Mouse (Mus musculus) midbrain, embryonic 10.5 days (tissue): ENCODE results near the gene Ikbke. TPM values are rescaled to one million over a fixed set of nuclear protein-coding genes. Genes with fewer than 3 reads are reported as not detected.
A peak's percentile ranks its signal among the peaks of the same experiment; 100 is the strongest.

Experiments
- DNase-seq: peaks from one replicate; pipeline ENCODE4 v3.0.0-alpha.2; 2017; ENCODE audit warnings: low spot score
- H3K27ac ChIP-seq: fragments of 300-500 bp; sonication (generic); replicated peaks from 2 replicates; pipeline ENCODE4 v1.5.1; 2016; ENCODE audit warnings: mild to moderate bottlenecking
- H3K27me3 ChIP-seq: fragments of 300-500 bp; sonication (generic); 2 replicates; pipeline ENCODE4 v1.6.1; 2016; ENCODE audit warnings: low read depth, mild to moderate bottlenecking; ENCODE audit not compliant: poor library complexity, severe bottlenecking
- H3K36me3 ChIP-seq: fragments of 300-500 bp; sonication (generic); 2 replicates; pipeline ENCODE4 v1.6.1; 2016; ENCODE audit warnings: mild to moderate bottlenecking, moderate library complexity
- H3K4me1 ChIP-seq: fragments of 300-500 bp; sonication (generic); 2 replicates; pipeline ENCODE4 v1.6.1; 2016
- H3K4me3 ChIP-seq: fragments of 300-500 bp; sonication (generic); 2 replicates; pipeline ENCODE4 v1.5.1; 2016; ENCODE audit warnings: mild to moderate bottlenecking, moderate library complexity
- H3K9me3 ChIP-seq: fragments of 300-500 bp; sonication (generic); replicated peaks from 2 replicates; pipeline ENCODE4 v1.6.1; 2016; ENCODE audit warnings: mild to moderate bottlenecking
- WGBS: fragments of 180-500 bp; shearing (Covaris S2); methylation state at CpG from one replicate; pipeline ENCODE4 v1.1.7; 2016; 5-methylcytosine and 5-hydroxymethylcytosine counted together
- polyA plus RNA-seq: library from polyadenylated mRNA; unstranded; fragments of >200 nt; fragmentation: Nextera tagmentation; extraction: Ambion mirVana; gene quantifications from 2 replicates; pipeline ENCODE4 v1.2.1, GENCODE M21; 2016

The Ikbke gene
- polyA plus RNA-seq, 1 experiment from 2014 or later = 0.54 TPM

GRCm38 (mm10) chr1:131221822-131222590, 57.4 kb downstream of the Ikbke start:
- H3K9me3 ChIP-seq = no peaks in the 10 kb centered on the region
- H3K4me1 ChIP-seq = peaks cover 6% of the 10 kb centered on the region
- 86% methylated on average over 13 of the region's 13 CpGs for WGBS
- no peaks in the 10 kb centered on the region for H3K36me3 ChIP-seq
- no peak overlapping the region for H3K27ac ChIP-seq
- no peaks in the 10 kb centered on the region for H3K27me3 ChIP-seq
- H3K4me3 ChIP-seq = no peak overlapping the region
- no peak for DNase-seq

- WGBS = 89% methylated on average over 11 of the region's 11 CpGs
- DNase-seq = no peak
- Histone ChIP-seq H3K4me1 (no peaks in the 10 kb centered on the region), H3K27ac (no peak overlapping the region), H3K27me3 (no peaks in the 10 kb centered on the region), H3K9me3 (no peaks in the 10 kb centered on the region), H3K36me3 (no peaks in the 10 kb centered on the region), H3K4me3 (no peak overlapping the region)
Observed at GRCm38 (mm10) chr1:131218933-131219332, 60.5 kb downstream of the Ikbke start.

GRCm38 (mm10) chr1:131213361-131213760, 66.0 kb downstream of the Ikbke start:
- 85% methylated on average over 6 of the region's 6 CpGs for WGBS
- Histone ChIP-seq H3K36me3 (no peaks in the 10 kb centered on the region), H3K27ac (no peak overlapping the region), H3K4me3 (no peak overlapping the region), H3K9me3 (no peaks in the 10 kb centered on the region), H3K27me3 (no peaks in the 10 kb centered on the region), H3K4me1 (peaks cover 6% of the 10 kb centered on the region; the same call in 1 of the 2 replicates)
- DNase-seq = no peak

- Histone ChIP-seq H3K36me3 (no peaks in the 10 kb centered on the region), H3K9me3 (no peaks in the 10 kb centered on the region), H3K27ac (no peak overlapping the region), H3K4me3 (no peak overlapping the region), H3K4me1 (peaks cover 6% of the 10 kb centered on the region; the same call in 1 of the 2 replicates), H3K27me3 (no peaks in the 10 kb centered on the region)
- DNase-seq = no peak
- 82% methylated on average over 5 of the region's 5 CpGs for WGBS
Observed at GRCm38 (mm10) chr1:131212956-131213355, 66.5 kb downstream of the Ikbke start.

- Histone ChIP-seq H3K9me3 (no peaks in the 10 kb centered on the region), H3K4me3 (no peak overlapping the region), H3K36me3 (no peaks in the 10 kb centered on the region), H3K4me1 (peaks cover 6% of the 10 kb centered on the region; the same call in 1 of the 2 replicates), H3K27me3 (no peaks in the 10 kb centered on the region), H3K27ac (no peak overlapping the region)
- WGBS = 93% methylated on average over 1 of the region's 1 CpGs
- no peak for DNase-seq
Observed at GRCm38 (mm10) chr1:131211655-131212054, 67.8 kb downstream of the Ikbke start.

- Histone ChIP-seq H3K27me3 (no peaks in the 10 kb centered on the region), H3K36me3 (no peaks in the 10 kb centered on the region), H3K27ac (no peak overlapping the region), H3K4me3 (no peak overlapping the region), H3K9me3 (no peaks in the 10 kb centered on the region), H3K4me1 (peaks cover 6% of the 10 kb centered on the region; the same call in 1 of the 2 replicates)
- 89% methylated on average over 8 of the region's 8 CpGs for WGBS
- no peak for DNase-seq
Observed at GRCm38 (mm10) chr1:131209971-131210426, 69.4 kb downstream of the Ikbke start.

GRCm38 (mm10) chr1:131208800-131209199, 70.6 kb downstream of the Ikbke start:
- no peaks in the 10 kb centered on the region for H3K9me3 ChIP-seq
- no peaks in the 10 kb centered on the region for H3K36me3 ChIP-seq
- no peak overlapping the region for H3K4me3 ChIP-seq
- peaks cover 6% of the 10 kb centered on the region; the same call in 1 of the 2 replicates for H3K4me1 ChIP-seq
- 68% methylated on average over 6 of the region's 6 CpGs for WGBS
- no peak for DNase-seq
- H3K27me3 ChIP-seq = no peaks in the 10 kb centered on the region
- H3K27ac ChIP-seq = no peak overlapping the region

- no peak overlapping the region for H3K27ac ChIP-seq
- no peak overlapping the region for H3K4me3 ChIP-seq
Observed at GRCm38 (mm10) chr1:131208081-131208480, 71.3 kb downstream of the Ikbke start.

GRCm38 (mm10) chr1:131207531-131207930, 71.9 kb downstream of the Ikbke start:
- H3K27ac ChIP-seq = no peak overlapping the region
- no peaks in the 10 kb centered on the region for H3K27me3 ChIP-seq
- peak; percentile 59 for DNase-seq
- no peaks in the 10 kb centered on the region for H3K36me3 ChIP-seq
- no peaks in the 10 kb centered on the region for H3K9me3 ChIP-seq
- H3K4me1 ChIP-seq = 0 out of 2 replicates have a peak, but pooled peaks cover 3% of the 10 kb centered on the region
- 12% methylated on average over 5 of the region's 5 CpGs for WGBS
- H3K4me3 ChIP-seq = no peak overlapping the region

More at GRCm38 (mm10) chr1:131208081-131208480, 71.3 kb downstream of the Ikbke start:
- 91% methylated on average over 5 of the region's 5 CpGs for whole genome bisulfite sequencing
- DNase-seq = no peak
- Histone ChIP-seq H3K36me3 (no peaks in the 10 kb centered on the region), H3K9me3 (no peaks in the 10 kb centered on the region), H3K27me3 (no peaks in the 10 kb centered on the region), H3K4me1 (peaks cover 5% of the 10 kb centered on the region; the same call in 1 of the 2 replicates)

- H3K4me3 ChIP-seq = no peak overlapping the region
- DNase-seq = no peak
- no peaks in the 10 kb centered on the region for H3K27me3 ChIP-seq
- no peak overlapping the region for H3K27ac ChIP-seq
- H3K36me3 ChIP-seq = no peaks in the 10 kb centered on the region
- WGBS = 89% methylated on average over 5 of the region's 5 CpGs
- no peaks in the 10 kb centered on the region for H3K9me3 ChIP-seq
- 0 out of 2 replicates have a peak, but pooled peaks cover 3% of the 10 kb centered on the region for H3K4me1 ChIP-seq
Observed at GRCm38 (mm10) chr1:131206342-131206741, 73.1 kb downstream of the Ikbke start.

- Histone ChIP-seq H3K27ac (no peak overlapping the region), H3K4me3 (no peak overlapping the region)
- 87% methylated on average over 8 of the region's 8 CpGs for WGBS
Observed at GRCm38 (mm10) chr1:131204461-131204860, 74.9 kb downstream of the Ikbke start.

More at GRCm38 (mm10) chr1:131204461-131204860, 74.9 kb downstream of the Ikbke start:
- DNase-seq = no peak
- H3K27me3 ChIP-seq = peaks cover 2% of the 10 kb centered on the region; the same call in 1 of the 2 replicates
- peaks cover 8% of the 10 kb centered on the region; the same call in 1 of the 2 replicates for H3K4me1 ChIP-seq
- H3K9me3 ChIP-seq = no peaks in the 10 kb centered on the region
- H3K36me3 ChIP-seq = no peaks in the 10 kb centered on the region
